Mouse (Mus musculus) limb, embryonic 13.5 days (tissue): Measurements from ENCODE around the gene Itga3. TPM values are rescaled to one million over a fixed set of nuclear protein-coding genes. Genes with fewer than 3 reads are reported as not detected.
A peak's percentile ranks its signal among the peaks of the same experiment; 100 is the strongest.

Experiments used
- ATAC-seq: fragments of 200-750 bp; cut with Nextera tagmentation; 2 replicates; pipeline ENCODE4 v1.8.0; 2017; ENCODE audit warnings: low read depth, moderate number of reproducible peaks, moderate TSS enrichment; ENCODE audit not compliant: low FRiP score
- H3K27ac ChIP-seq: fragments of 300-500 bp; sonication (generic); 2 replicates; pipeline ENCODE4 v1.5.1; 2015; ENCODE audit warnings: inconsistent platforms, mild to moderate bottlenecking, moderate library complexity
- H3K27me3 ChIP-seq: fragments of 300-500 bp; sonication (generic); 2 replicates; pipeline ENCODE4 v1.6.1; 2015; ENCODE audit warnings: mild to moderate bottlenecking, inconsistent platforms
- H3K36me3 ChIP-seq: fragments of 300-500 bp; sonication (generic); 2 replicates; pipeline ENCODE4 v1.6.1; 2015; ENCODE audit warnings: inconsistent platforms, mild to moderate bottlenecking, moderate library complexity
- H3K4me1 ChIP-seq: fragments of 300-500 bp; sonication (generic); 2 replicates; pipeline ENCODE4 v1.6.1; 2015; ENCODE audit warnings: inconsistent platforms
- H3K4me2 ChIP-seq: fragments of 300-500 bp; sonication (generic); replicated peaks from 2 replicates; pipeline ENCODE4 v1.6.1; 2015; ENCODE audit warnings: inconsistent platforms, mild to moderate bottlenecking, moderate library complexity
- H3K4me3 ChIP-seq: fragments of 300-500 bp; sonication (generic); 2 replicates; pipeline ENCODE4 v1.5.1; 2015; ENCODE audit warnings: moderate library complexity, mild to moderate bottlenecking, inconsistent platforms
- H3K9ac ChIP-seq: fragments of 300-500 bp; sonication (generic); 2 replicates; pipeline ENCODE4 v1.6.1; 2015; ENCODE audit warnings: mild to moderate bottlenecking, inconsistent platforms
- H3K9me3 ChIP-seq: fragments of 300-500 bp; sonication (generic); 2 replicates; pipeline ENCODE4 v1.6.1; 2016; ENCODE audit warnings: inconsistent platforms
- whole genome bisulfite sequencing: fragments of 180-500 bp; shearing (Covaris S2); methylation state at CpG from one replicate; pipeline ENCODE4 v1.1.7; 2015; 5-methylcytosine and 5-hydroxymethylcytosine counted together
- polyA plus RNA-seq: library from polyadenylated mRNA; unstranded; fragments of >200 nt; fragmentation: Nextera tagmentation; extraction: Ambion mirVana; gene quantifications from 2 replicates; pipeline ENCODE4 v1.2.1, GENCODE M21; 2015

The Itga3 gene
- polyA plus RNA-seq, 1 experiment from 2014 or later = 8.9 TPM

DNA sequence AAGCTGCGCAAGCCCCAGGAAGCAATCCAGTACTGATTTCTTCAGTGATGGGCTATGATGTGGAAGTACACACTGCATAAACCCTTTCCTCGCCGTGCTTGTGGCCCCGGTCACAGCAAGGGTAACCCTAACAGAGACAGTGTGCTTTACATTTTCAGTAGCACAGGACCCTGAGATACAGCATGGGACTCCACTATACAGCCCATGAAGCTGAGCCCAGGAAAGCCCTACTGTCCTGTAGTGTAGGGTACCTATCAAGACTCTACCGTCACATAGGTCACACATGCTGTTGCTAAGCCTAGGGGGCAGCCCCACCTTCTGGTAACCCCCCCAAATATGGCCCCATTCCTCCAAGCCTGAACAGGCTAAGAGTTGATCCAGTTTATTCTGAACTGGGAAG lies 40.1 kb downstream of the Itga3 start:
- H3K9ac ChIP-seq = no peak overlapping the region
- H3K4me3 ChIP-seq = no peak overlapping the region
- H3K4me1 ChIP-seq = peaks cover 10% of the 10 kb centered on the region
- no peaks in the 10 kb centered on the region for H3K9me3 ChIP-seq
- no peak overlapping the region for H3K27ac ChIP-seq
- peaks cover 42% of the 10 kb centered on the region for H3K36me3 ChIP-seq
- no peak overlapping the region for H3K4me2 ChIP-seq
- ATAC-seq = no peak
- 95% methylated on average over 5 of the region's 5 CpGs for WGBS
- 0 out of 2 replicates have a peak, but pooled peaks cover 3% of the 10 kb centered on the region for H3K27me3 ChIP-seq

DNA sequence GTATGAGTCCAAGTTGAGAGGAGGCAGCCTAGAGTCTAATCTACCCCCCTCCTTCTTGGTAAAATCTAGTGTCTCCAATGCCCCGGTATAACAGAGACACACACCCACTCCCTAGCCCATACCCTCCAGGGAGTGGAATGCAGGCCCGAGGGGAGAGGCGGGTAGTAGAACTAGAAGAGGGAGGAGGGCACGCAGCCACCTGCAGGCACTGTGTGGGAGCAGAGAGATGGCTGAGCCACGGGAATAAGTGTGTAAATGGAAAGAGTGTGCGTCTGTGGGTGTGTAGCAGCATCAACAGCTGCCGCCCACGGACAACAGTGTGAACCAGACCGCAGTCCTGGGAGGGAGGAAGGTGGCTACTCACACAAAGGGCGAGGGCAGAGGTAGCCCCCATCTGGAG lies 41.7 kb downstream of the Itga3 start:
- H3K4me2 ChIP-seq = no peak overlapping the region
- H3K4me1 ChIP-seq = peaks cover 2% of the 10 kb centered on the region
- H3K9ac ChIP-seq = no peak overlapping the region; the same call in 1 of the 2 replicates
- 62% methylated on average over 10 of the region's 10 CpGs for WGBS
- no peak for ATAC-seq
- no peak overlapping the region for H3K27ac ChIP-seq
- H3K9me3 ChIP-seq = no peaks in the 10 kb centered on the region
- H3K36me3 ChIP-seq = peaks cover 46% of the 10 kb centered on the region
- H3K27me3 ChIP-seq = 0 out of 2 replicates have a peak, but pooled peaks cover 3% of the 10 kb centered on the region
- no peak overlapping the region for H3K4me3 ChIP-seq

DNA sequence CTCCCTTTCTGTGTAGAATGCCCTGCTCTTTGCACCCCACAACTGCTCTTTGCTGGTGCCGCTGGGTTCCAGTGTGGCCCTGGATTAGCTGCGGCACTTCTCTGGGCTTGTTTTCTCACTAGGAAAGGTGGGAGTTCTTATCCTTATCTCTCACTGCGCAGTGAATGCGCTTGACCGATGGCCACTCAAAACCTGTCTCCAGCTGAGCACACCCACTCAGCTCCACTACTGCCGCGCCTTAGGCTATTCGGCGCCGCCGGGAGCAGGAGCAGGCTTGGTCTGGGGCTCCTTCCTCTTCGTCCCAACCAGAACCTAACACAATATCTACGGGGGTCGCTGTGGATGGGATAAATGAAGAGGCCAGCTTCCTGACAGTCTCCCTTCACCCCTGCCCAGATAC lies 43.0 kb downstream of the Itga3 start:
- Histone ChIP-seq H3K9me3 (no peaks in the 10 kb centered on the region), H3K4me2 (no peak overlapping the region), H3K27me3 (0 out of 2 replicates have a peak, but pooled peaks cover 3% of the 10 kb centered on the region), H3K4me1 (no peaks in the 10 kb centered on the region), H3K9ac (0 out of 2 replicates have a peak overlapping the region, but pooled peaks have one; percentile 13), H3K4me3 (no peak overlapping the region), H3K36me3 (peaks cover 52% of the 10 kb centered on the region), H3K27ac (no peak overlapping the region)
- no peak for ATAC-seq
- 70% methylated on average over 14 of the region's 14 CpGs for whole genome bisulfite sequencing

DNA sequence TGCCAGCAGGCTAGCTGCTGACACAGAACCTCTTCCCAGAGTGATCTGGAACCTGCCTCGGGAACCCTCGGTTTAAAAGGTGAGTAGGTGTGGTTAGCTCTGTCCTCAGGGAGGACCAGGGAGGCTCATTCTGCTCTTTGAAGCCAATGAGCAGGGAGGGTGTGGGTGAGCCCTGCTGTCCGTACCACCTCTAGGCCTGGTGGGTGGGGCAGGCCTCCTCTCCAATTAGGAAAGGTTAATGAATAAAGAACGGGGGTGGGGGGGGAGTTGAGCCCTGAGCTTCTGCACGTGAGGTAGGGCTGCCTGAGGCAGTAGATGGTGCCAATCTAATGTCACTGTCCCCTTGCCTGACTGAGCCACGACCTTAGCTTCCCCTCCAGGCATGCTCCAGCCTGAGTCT lies 43.7 kb downstream of the Itga3 start:
- Histone ChIP-seq H3K27ac (no peak overlapping the region), H3K9ac (no peak overlapping the region), H3K4me2 (no peak overlapping the region), H3K4me3 (no peak overlapping the region), H3K4me1 (peaks cover 2% of the 10 kb centered on the region; the same call in 1 of the 2 replicates), H3K9me3 (no peaks in the 10 kb centered on the region), H3K36me3 (peaks cover 50% of the 10 kb centered on the region), H3K27me3 (0 out of 2 replicates have a peak, but pooled peaks cover 3% of the 10 kb centered on the region)
- WGBS = 17% methylated on average over 6 of the region's 6 CpGs
- ATAC-seq = no peak

DNA sequence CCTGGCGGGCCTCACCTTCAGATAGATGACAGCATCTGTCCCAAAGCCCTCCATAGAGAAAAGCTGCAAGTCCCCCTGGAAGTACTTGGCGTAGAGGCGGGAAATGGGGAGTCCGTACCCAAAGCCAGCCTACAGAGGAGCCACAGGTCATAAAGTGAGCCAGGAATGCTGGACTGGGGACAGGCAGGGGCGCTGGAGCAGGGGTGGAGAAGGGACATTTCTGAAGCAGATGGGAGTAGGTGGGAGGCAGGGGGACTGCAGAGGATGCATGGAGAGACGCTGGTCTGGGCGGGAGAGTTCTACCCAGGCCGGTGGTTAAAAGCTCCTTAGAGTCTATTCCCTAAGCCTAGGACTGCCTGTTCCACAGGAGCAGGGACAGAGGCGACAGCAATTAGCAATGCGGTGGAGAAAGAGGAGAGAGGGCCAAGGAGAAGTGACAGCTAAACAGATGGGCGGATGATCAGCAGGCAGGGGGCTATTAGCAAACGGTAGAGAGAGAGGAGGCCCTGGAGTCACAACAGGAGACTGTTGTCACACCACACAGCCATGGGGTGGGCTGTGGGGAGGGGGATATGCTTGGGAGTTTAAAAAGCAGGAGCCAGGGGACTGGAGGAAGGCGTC lies 48.6 kb downstream of the Itga3 start:
- no peak overlapping the region for H3K27ac ChIP-seq
- H3K9me3 ChIP-seq = no peaks in the 10 kb centered on the region
- no peak for ATAC-seq
- H3K27me3 ChIP-seq = no peaks in the 10 kb centered on the region
- H3K36me3 ChIP-seq = peaks cover 69% of the 10 kb centered on the region
- whole genome bisulfite sequencing = 16% methylated on average over 13 of the region's 13 CpGs
- no peak overlapping the region for H3K4me3 ChIP-seq
- peaks cover 6% of the 10 kb centered on the region; the same call in 1 of the 2 replicates for H3K4me1 ChIP-seq
- no peak overlapping the region for H3K4me2 ChIP-seq
- H3K9ac ChIP-seq = peak overlapping the region; percentile 43

DNA sequence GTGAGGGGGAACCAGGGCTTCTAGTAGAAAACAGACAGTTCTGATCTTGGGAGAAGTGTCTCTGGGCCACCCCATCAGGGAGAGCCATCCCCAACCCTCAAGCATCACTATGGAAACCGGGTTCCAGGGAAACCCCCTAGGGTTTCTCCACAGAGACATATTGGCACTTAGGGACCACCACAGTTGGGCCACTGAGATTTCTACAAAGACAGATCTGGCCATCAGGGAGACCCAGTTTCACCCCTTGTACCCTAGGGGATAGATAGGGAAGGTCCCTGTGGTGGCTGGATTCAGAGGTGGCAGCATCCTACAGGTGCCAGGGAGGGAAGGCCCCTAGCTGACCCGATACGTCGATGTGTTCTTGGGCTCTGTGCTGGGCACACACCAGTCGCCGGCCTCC lies 49.8 kb downstream of the Itga3 start:
- WGBS = 80% methylated on average over 6 of the region's 6 CpGs

DNA sequence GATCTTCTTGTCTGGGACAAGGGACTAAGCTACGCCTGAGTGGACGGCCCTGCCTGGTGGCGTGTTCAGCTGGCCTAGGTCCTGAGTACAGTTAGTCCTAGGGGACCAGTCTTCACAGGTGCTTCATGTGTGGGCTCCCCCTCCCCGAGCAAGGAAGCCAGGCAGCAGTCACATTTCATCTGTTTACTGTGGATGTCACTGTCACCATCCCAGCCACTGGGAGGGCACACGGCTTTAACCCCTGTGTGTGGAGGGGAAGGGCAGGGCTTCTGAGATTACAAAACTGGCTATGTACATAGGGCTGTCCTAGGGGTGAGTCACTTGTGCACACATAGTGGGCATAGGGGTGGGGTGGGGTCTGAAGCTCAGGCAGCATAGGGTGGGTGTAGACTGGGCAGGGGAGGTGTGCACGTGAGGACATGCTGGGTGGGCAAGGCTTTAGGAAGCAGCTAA lies 50.5 kb downstream of the Itga3 start:
- ATAC-seq = no peak
- H3K9ac ChIP-seq = no peak overlapping the region
- no peaks in the 10 kb centered on the region; the same call in 1 of the 2 replicates for H3K9me3 ChIP-seq
- H3K36me3 ChIP-seq = peaks cover 79% of the 10 kb centered on the region
- no peak overlapping the region for H3K4me3 ChIP-seq
- no peak overlapping the region for H3K4me2 ChIP-seq
- H3K27ac ChIP-seq = no peak overlapping the region
- no peaks in the 10 kb centered on the region for H3K27me3 ChIP-seq
- peaks cover 6% of the 10 kb centered on the region; the same call in 1 of the 2 replicates for H3K4me1 ChIP-seq
- 83% methylated on average over 6 of the region's 6 CpGs for WGBS

More for the DNA sequence above, 49.8 kb downstream of the Itga3 start:
- H3K36me3 ChIP-seq = peaks cover 76% of the 10 kb centered on the region
- no peak overlapping the region for H3K4me2 ChIP-seq
- no peak overlapping the region for H3K9ac ChIP-seq
- no peak for ATAC-seq
- H3K27me3 ChIP-seq = no peaks in the 10 kb centered on the region
- no peak overlapping the region for H3K27ac ChIP-seq
- H3K4me1 ChIP-seq = peaks cover 6% of the 10 kb centered on the region; the same call in 1 of the 2 replicates
- H3K4me3 ChIP-seq = no peak overlapping the region
- no peaks in the 10 kb centered on the region; the same call in 1 of the 2 replicates for H3K9me3 ChIP-seq

DNA sequence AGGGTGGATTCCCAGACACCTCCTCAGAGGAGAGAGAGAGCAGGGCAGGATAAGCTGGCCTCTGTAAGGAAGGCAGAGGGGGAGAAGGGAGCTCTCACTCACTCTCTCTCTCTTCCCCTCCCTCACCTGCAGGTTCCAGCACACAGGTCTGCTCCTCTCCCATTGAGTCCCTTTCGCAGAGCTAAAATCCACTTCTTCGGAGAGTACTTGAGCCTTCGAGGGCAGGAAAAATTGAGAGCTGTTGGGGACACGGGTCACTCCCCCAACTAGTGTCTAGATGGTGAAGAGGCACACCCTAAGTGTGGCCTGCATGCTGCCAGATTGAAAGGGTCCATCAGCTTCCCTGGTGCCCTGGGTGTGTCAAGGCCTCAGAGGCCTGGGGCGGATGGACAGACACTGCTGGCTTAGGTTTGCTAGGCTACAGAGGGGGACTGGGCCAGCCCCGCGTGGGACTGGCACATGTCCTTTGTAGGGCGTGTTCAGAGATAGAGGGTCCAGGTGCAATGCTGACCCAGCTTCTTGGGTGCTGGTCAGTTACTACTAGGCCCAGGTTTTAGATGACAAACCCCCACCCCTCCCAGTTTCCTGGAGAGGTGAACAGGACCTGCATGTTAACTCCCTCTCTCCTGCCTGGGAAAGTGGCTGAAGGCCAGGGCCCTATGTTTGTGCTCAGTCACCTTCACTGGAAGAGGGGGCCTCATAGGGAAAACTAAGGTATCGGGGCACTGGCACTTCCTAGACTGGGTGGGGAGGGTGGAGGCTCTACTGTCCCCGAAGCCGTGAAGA lies 51.2 kb downstream of the Itga3 start:
- Histone ChIP-seq H3K9me3 (no peaks in the 10 kb centered on the region; the same call in 1 of the 2 replicates), H3K4me3 (no peak overlapping the region), H3K4me1 (peaks cover 6% of the 10 kb centered on the region; the same call in 1 of the 2 replicates), H3K36me3 (peaks cover 83% of the 10 kb centered on the region), H3K9ac (no peak overlapping the region), H3K27ac (no peak overlapping the region), H3K4me2 (no peak overlapping the region), H3K27me3 (no peaks in the 10 kb centered on the region)
- ATAC-seq = no peak
- 90% methylated on average over 11 of the region's 11 CpGs for WGBS

DNA sequence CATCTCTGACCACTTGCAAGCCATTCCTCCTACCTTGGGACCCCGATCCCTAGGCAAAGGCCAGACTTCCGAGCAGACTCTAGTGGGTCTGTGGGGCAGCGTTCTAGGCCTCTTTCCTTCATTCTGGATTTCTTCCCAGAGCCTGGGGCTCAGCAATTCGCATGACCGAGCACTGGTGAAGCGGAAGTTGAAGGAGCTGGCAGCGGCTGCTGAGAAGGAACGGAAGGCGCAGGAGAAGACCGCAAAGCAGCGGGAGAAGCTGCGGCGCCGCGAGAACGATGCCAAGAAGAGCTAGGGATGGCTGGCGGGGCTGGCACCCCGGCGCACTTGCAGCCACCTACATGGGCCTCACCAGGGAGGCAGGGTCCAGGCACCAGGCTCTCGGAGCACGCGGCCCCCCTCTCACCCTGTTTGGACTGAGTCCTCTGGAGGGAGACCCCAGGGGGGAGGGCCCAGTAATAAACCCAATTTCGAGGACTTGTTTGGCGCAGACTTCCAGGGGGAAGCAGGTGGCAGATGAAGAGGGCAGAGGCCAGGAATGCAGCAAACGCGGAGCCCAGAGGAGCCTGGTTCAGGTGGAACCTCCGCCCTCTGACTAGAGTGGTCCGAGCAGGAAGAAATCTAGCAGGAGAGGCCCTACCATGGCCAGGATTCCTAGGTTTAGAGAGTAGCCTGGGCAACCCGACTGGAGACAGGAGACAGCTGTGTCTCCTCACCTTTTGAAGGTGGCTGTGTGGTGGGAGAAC lies 52.0 kb downstream of the Itga3 start:
- Histone ChIP-seq H3K4me2 (no peak overlapping the region), H3K4me1 (peaks cover 6% of the 10 kb centered on the region; the same call in 1 of the 2 replicates), H3K36me3 (peaks cover 89% of the 10 kb centered on the region), H3K27ac (no peak overlapping the region), H3K4me3 (no peak overlapping the region), H3K27me3 (no peaks in the 10 kb centered on the region), H3K9ac (no peak overlapping the region), H3K9me3 (no peaks in the 10 kb centered on the region; the same call in 1 of the 2 replicates)
- no peak for ATAC-seq
- WGBS = 70% methylated on average over 29 of the region's 29 CpGs

DNA sequence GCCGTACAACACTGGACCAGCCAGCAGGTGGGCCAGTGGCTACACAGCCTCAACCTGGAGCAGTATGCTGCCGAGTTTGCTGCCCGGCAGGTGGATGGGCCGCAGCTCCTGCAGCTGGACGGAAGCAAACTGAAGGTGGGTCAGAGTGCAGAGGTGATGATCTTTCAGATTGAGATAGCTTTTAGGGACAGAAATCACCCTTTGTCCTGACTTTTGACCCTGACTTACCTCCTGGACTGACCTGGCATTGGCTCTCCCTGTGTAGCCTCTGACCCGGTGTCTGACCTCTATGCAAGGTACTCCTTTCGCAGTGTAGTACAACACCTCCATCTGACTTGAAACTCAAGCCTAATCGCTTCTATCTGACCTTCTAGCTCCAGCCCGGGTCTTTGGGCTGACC lies 53.1 kb downstream of the Itga3 start:
- Histone ChIP-seq H3K4me1 (peaks cover 6% of the 10 kb centered on the region; the same call in 1 of the 2 replicates), H3K27ac (no peak overlapping the region; the same call in 1 of the 2 replicates), H3K9ac (no peak overlapping the region), H3K36me3 (peaks cover 91% of the 10 kb centered on the region), H3K9me3 (no peaks in the 10 kb centered on the region; the same call in 1 of the 2 replicates), H3K27me3 (no peaks in the 10 kb centered on the region; the same call in 1 of the 2 replicates), H3K4me3 (no peak overlapping the region), H3K4me2 (no peak overlapping the region)
- WGBS = 94% methylated on average over 9 of the region's 9 CpGs
- ATAC-seq = no peak

DNA sequence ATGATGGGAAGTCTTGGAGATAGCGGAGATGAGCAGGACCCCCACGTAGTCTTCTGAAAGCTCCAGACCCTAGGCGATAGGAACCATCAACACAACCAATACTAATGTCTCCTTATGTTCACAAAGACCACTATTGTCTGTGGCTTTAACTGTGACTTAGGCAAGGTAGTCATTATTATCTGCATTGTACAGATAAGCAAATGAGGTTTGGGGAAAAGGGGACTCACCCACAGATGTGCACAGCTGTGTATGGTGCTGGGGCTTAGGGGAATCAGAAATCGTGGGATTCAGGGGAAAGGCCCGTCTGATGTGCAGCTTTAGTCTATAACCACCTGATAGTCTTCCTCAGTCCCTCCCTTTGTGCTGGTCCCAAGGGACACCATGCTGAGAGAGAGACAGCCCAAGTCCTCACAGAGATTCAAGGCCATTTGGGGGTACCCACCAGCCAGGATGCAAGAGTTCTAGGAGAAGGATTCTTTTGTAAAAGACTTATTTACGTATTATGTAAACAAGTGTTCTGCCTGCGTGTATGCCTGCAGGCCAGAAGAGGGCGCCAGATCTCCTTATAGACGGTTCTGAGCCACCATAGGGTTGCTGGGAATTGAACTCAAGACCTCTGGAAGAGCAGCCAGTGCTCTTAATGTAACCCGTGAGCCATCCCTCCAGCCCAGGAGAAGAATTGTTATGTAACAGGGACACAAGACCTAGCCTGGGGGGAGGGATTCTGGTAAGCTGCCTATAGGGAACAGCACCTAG lies 54.2 kb downstream of the Itga3 start:
- Histone ChIP-seq H3K4me3 (no peak overlapping the region), H3K4me1 (no peaks in the 10 kb centered on the region), H3K27me3 (no peaks in the 10 kb centered on the region; the same call in 1 of the 2 replicates), H3K36me3 (peaks cover 93% of the 10 kb centered on the region), H3K4me2 (no peak overlapping the region), H3K9me3 (no peaks in the 10 kb centered on the region; the same call in 1 of the 2 replicates), H3K9ac (no peak overlapping the region), H3K27ac (no peak overlapping the region)
- WGBS = 82% methylated on average over 10 of the region's 10 CpGs
- no peak for ATAC-seq
